Mouse (Mus musculus) lung, postnatal 36 days (tissue): Measurements from ENCODE around the gene Fcrl5.
"Not testable (repeated sequence)": the region's sequence is repeated elsewhere in the genome, so short reads cannot be mapped to it uniquely, and the experiment has no call there.

Experiments used
- DNase-seq: peaks from one replicate; pipeline ENCODE4 v3.0.0; 2022; ENCODE audit warnings: mixed read lengths

Fcrl5 gene

DNA sequence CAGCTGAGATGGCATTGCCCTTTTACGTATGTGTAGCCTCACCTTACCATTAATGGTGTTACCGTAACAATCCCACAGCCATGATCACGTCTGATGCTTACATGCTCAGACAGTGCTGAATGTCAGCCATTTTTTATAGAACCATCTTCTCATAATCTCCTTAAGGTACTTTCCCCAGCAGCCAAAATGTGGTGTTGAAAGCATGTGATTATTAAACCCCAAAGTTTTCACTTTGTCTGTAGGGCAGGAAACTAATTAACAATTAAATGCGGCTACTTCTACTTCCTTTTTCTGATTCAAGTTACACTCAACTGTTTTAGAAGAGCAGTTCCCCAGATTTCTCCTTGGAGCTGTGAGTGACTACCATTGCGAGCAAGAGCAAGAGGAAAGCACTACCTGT, at the start of gene Fcrl5:
Gene Fcrl5, plus strand, starts transcription at position 295 of the 400 bp plus-strand sequence.
- no peak for DNase-seq

DNA sequence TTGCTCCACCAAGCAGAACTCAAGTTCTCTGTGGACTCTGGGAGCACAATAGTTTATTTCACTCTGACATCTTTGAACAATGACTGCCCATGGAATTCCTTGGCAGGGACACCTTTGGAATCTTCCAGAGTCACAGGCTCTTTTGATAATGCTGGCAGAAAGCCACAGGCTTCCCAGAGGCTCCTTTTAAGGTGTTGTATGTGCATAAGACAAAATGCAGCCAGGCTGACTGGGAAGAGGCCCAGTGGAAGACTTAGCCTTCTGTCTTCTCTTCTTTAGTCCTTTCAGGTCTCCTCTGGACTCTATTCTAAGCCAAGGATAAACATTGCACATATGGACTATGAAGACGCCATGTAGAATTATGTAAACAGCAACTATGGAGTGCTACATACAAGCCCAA, 44.6 kb upstream of the Fcrl5 start:
- peak; percentile 4 for DNase-seq

DNA sequence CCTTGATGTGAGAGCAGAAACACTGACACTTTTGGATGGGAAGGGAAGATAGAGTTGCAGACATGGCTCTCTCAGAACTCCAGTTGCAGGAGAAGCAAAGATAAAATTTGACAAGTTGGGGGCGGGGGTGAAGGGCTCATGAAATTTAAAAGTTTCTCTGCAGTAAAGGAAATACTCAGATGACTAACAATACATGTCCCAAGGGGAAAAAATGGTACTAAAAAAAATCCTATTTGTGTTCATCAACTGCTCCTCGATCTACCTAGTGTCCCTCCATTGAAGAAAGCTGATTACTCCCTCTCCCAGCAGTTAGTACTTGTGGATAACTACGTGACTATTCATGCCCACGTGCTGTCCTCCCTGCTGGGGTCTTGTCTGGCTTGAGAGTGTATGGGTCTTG, 36.8 kb upstream of the Fcrl5 start:
- DNase-seq, result no peak

DNA sequence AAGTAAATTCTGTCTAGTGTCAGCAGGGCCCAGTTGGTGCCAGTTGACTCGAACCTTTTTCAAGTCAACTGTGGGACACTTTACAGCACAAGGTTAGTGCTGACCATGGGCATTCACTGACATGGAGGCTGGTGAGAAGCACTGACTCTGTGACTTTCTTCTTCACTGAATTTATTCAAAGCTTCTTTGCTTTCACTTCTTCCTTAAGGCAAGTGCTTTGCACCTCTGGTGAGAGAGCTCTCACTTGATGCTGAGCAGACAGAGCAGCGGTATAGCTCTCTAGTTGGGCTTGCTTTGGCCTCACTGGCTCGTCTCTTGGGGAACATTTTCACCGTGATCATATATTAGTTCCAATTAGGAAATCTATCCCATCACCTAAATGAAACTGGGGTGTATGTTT, 35.7 kb upstream of the Fcrl5 start:
- no peak for DNase-seq

DNA sequence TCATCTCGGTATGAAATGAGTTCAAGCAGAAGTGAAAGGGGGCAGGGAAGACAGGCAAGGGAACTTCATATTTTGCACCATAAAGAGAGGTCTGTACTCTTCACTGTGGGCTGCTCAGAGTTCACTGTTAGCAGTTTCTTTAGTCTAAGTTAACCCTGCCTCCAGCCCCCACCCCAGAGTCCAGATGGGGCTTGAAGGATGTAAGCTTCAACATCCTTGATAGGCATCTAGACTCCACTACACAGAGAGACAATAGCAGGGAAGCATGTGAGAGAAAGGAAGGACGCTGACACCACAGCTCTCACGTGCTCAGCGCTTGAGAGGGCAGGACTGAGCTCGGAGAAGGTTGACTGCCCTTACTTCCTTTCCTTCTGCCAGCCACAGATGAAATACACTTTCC, 34.3 kb upstream of the Fcrl5 start:
- peak; percentile 22 for DNase-seq

DNA sequence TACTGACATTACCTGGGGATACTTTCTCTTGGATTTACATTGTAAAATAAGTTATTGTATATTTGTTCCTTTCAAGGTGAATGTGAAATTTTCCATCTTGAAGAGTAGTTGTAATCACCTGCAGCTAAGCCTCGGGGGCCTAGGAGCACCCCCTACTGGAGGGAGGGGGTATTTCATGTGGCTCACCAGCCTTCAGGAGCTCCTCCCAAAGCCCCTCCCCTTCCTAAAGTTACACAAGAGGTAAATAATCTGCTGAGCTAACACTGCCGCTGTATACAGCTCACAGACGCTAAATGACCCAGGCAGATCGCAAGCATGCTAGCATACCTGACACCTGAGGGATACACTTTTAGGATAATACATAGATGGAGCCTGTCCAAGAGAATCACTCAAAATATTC, 27.4 kb upstream of the Fcrl5 start:
- DNase-seq, result peak; percentile 69

DNA sequence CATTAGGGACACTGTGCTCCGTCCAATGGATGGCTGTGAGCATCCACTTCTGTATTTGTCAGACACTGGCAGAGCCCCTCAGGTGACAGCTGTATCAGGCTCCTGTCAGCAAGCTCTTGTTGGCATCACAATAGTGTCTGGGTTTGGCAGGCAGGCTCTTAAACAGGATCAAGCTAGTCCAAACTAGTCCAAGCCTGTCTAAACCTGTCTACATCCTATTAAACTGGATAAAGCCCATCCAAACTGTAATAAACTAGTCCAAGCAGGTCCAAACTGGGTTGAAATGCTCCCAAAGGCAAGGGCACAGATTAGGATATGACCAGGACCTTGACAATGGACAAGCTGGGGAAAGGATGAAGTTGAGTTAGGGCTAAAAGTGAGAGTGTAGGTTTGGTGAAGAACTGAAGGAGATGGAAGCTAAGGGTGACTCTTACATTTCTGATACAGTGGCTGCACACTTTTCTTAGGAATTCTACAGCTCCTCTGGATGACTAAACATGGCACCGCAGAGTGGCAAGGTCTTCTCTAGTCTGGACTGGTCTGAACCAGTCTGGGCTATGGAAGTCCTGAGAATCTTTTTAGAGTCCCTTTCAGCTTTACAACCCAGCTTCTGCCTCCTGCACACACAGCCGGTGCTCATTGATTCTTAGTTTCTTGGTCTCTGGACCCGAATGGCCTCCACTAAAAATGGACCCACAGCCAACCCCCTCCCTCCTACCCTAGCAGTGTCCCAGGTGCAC, 26.2 kb upstream of the Fcrl5 start:
- DNase-seq, result no peak

DNA sequence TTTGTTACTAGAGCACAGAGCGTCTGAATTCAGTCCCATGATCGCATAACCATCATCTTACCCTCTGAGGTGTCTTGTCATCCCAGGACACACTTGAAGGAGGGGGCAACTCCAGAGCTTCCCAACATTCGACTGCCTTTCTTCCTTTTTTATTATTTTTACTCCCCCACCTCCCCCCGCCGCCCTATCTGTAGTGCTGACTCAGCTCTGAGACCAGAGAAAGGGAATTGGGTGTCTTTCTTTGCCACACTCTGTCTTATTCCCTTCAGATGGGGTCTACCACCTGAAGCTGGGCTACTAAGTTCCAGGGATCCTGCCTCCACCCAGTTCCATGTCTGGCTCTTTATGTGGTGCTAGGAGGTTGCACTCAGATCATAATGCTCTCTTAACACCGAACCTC, 25.0 kb upstream of the Fcrl5 start:
- no peak for DNase-seq

DNA sequence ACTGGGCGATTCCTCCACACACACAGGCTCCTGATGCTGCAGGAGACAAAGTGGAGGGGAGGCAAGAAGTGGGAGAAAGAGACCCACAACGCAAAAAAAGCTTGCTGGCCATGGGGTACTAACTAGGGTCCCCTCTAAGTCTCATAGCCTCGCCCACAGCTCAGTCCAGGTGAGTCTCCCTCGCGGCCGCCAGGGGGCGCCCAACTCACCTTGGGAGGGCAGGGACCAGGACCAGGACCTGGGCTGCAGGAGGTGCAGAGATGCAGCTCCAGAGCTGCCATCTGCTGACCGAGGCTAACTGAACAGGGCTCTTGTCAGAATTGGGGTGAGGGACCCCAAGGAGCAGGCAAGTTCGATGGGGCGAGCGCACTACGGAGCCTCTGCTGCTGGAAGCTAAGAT, 24.4 kb upstream of the Fcrl5 start:
- DNase-seq, result peak; percentile 30

DNA sequence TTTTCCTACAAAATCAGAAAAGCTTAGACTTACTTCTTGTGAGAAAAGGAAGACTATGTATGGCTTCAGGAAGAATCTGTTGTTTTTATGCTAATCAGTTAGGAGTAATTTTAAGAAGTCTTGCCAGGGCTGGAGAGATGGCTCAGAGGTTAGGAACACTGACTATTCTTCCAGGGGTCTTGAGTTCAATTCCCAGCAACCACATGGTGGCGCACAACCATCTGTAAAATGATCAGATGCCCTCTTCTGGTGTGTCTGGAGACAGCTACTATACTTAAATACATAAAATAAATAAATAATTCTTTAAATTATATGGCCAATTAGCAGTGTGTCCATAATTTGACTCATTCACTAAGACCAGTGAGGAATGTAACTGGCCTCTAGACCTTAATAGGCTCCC, 14.9 kb upstream of the Fcrl5 start:
- DNase-seq, result no peak

DNA sequence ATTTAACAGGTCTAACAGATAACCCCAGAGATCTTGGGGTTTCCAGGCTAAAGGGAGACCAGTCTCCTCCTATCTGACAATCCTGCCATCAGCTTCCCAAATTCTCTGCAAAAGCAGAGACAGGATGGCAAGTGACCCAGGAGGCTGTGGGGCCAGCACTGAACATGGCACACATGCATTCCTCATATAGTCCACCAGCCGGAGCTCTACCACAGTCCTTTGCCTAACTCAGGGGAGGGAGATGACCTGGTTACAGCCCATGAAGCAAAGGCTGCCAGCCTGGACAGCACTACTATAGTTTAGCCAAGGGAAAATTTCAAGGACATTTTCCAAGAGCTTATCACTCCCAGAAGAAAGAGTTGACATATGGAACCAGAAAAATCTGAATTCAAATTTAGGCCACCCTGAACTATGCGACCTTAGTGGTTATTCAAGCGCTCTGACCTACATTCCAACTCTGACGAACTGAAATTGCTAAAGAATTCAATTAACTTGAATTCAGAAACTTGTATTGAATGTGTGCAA, 13.1 kb upstream of the Fcrl5 start:
- no peak for DNase-seq

DNA sequence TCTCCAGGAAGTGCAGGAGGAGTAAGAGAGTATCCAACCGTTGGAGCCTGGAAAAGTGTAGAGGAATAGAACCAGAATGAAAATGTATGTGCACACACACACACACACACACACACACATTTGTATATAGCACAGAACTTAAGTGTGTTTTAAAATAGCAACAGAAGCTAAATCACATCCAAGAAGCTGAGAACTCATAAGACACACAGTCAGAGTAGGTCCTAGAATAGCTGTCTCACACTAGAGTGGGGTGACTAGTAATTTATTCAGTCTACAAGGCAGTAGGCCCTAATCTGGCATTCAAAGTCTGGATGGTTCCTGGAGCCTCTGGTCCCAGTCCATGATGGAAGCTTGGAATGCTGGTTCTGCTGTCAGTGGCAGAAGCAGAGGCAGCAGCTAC, 5.0 kb downstream of the Fcrl5 start:
- no peak for DNase-seq

DNA sequence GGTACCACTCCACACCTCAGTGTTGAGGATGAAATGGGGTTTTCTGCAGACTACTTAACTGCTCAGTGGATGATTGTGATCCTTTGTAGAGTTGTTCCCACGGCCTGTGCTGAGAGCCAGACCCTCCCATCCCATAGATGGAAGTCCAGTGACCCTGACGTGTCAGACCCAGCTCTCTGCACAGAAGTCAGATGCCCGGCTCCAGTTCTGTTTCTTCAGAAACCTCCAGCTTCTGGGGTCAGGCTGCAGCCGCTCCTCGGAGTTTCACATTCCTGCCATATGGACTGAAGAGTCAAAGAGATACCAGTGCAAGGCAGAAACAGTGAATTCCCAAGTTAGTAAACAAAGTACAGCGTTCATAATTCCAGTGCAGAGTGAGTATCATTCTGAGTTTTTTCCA, 8.4 kb downstream of the Fcrl5 start:
- DNase-seq, result no peak

DNA sequence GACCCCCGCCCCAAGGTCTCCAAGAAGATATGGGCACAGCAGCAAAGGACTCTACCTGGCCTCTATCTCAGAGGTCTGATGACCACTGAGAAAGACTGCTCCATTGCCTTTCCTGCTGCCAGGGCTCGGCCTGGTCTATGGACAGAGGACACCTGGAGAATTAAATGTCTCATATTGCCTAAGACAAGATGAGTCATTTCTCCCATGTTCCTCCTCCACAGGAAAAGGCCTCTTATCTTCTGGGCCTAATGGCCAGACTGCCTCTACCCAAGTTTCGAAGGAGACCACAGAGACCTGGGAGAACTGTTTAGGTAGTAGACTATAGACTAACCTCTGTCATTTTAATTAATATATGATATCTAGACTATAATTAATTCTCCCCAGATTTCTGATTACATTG, 29.9 kb downstream of the Fcrl5 start:
- DNase-seq, result no peak

DNA sequence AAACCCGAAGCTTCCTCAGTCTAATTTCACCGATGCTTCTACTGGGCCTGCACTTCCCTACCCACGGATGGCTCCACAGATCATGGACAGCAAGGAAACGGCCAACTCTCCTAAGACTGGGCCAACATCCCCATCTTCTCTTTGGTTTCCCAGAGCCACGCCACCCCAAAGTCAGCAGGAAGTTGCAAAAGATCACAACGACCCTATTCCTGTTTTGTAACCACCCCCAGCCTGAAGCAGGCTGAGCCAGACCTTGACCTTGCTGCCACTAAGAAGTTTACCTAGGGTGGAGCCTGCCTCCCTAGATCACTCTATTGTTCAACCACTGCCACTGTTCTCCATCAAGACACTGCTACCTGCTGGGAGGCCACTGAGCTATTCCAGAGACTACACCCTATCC, 31.4 kb downstream of the Fcrl5 start:
- no peak for DNase-seq

DNA sequence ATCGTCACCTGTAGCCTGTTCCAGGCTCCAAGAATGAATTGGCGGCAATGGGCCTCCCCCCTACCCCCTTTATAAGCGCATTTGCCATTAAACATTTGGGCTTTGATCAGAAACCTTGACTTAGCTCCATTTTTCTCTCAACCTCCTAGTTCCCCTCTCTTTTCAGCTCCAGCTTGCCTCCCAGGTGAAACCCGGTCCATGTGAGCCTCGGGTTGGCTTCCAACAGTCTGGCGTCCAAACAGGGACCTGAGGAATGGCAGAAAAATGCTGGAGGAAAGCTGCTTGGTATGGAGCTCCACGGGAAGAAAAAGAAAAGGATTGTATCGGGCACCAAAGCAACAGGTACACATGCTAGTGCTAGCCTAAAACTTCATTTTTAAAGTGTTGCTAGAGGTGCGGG, 31.8 kb downstream of the Fcrl5 start:
- no peak for DNase-seq

DNA sequence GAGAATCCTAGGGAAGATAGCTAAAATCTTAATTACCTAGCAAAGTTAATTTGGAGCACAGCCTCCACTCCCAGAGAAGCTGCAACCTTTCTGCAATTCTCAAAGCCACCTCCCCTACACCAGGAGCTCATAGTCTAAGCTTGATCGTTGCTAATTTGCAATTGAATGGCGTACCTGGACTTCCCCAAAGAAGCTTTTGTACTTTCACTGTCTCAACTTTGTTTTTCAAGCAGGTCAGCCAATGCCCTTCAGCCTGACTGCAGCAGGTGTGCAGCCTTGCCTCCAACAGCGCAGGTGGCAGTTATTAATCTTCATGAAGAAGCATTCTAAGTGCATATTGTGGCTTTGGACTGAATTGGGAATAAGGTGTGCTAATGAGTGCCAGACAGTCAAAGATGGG, 42.4 kb downstream of the Fcrl5 start:
- not testable (repeated sequence) for DNase-seq

DNA sequence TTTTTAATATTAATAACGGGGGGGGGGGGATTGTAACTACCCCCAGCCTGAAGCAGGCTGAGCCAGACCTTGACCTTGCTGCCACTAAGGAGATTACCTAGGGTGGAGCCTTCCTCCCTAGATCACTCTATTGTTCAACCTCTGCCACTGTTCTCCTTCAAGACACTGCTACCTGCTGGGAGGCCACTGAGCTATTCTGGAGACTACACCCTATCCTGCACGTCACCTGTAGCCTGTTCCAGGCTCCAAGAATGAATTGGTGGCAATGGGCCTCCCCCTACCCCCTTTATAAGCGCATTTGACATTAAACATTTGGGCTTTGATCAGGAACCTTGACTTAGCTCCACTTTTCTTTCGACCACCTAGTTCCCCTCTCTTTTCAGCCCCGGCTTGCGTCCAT, 43.0 kb downstream of the Fcrl5 start:
- DNase-seq, result not testable (repeated sequence)

DNA sequence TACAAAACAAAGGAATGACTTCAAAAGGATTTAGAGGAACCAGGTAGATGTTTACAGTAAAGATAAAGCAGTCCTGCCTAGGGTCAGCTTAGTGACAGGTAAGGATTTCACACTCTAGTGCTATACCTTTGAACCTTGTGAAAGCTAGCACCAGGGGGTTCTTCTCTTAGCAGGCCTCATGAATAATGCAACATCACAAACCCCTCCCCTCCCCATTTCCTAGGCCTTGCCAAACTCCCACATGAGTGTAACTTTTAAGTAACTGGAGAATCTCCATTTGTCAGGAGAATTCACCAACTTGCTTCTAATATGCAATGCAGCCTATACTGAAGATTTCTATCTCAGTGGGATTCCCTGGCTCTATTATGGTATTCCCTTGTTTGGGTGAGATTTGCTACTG, 43.7 kb downstream of the Fcrl5 start:
- not testable (repeated sequence) for DNase-seq

DNA sequence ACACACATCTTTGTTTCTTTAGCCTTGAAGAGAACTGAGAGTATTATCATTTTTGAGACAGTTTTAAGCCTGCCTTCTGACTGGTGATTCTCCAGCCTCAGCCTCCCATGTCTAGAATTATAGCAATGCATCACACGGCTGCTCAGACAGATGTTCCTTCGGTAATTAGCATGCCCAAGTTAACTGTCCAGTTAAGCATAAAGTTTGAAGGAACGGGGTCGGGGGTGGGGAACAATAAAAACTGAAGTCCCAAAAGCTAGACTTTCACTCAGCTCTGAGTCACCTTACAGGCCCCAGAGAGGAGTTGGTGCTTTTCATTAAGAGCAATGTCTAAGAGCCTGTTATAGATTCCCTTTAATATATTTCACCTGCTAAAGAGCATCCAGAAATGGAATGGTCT, 51.8 kb downstream of the Fcrl5 start:
- DNase-seq, result no peak

DNA sequence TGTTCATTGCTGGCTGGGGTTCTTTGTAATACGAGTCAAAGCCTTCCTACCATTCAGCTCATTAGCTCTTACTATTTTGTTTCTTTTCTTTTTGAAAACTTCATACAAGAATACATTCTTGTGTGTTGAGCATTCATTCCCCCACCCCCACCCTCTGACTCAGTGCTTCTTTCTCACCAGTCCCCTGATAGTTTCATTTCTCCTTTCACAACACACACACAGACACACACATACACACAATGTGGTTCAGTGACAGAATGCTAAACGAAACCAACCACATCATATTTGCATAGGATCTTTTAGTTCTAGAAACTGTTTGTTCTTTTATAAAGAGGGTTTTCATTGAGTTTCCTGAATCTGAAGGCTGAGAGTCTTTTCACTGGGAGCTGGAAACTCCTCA, 52.3 kb downstream of the Fcrl5 start:
- DNase-seq, result no peak

DNA sequence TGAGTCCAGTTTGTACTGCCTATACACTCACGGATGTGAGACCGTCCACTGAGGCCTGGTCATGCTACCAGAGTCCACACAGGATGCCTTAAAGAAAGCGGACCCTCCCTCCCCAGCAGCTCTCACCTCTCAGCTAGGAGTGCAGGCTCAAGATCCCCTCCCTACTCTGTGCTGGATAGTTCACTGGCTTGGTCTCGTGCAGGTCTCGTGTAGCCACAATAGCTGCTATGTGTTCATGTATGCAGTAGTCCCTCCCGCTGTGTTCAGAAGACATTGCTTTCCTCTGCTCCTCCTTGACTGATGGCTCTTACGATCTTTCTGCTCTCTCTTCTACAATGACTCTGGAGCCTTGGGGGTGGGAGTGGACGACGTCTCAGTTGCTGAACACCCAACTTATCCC, 62.7 kb downstream of the Fcrl5 start:
- DNase-seq, result no peak

DNA sequence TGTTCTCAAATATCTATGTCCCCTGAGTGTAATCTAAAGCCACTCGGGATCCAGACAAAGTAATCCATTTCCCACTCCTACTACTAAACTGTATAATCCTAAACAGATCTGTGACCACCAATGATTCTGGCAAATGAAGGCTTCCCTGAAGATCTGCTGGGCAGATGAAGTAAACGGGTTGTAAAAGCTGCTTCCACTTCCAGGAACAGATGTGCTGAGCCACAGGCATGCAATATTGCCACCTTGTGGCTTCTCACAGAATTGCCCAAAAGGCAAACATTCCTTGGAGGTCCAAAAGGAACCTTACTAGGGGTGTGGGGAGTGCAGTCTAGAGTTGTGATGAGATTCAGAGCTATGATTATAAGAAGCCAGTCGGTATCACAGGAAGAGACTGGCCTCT, 63.5 kb downstream of the Fcrl5 start:
- DNase-seq, result peak; percentile 85

DNA sequence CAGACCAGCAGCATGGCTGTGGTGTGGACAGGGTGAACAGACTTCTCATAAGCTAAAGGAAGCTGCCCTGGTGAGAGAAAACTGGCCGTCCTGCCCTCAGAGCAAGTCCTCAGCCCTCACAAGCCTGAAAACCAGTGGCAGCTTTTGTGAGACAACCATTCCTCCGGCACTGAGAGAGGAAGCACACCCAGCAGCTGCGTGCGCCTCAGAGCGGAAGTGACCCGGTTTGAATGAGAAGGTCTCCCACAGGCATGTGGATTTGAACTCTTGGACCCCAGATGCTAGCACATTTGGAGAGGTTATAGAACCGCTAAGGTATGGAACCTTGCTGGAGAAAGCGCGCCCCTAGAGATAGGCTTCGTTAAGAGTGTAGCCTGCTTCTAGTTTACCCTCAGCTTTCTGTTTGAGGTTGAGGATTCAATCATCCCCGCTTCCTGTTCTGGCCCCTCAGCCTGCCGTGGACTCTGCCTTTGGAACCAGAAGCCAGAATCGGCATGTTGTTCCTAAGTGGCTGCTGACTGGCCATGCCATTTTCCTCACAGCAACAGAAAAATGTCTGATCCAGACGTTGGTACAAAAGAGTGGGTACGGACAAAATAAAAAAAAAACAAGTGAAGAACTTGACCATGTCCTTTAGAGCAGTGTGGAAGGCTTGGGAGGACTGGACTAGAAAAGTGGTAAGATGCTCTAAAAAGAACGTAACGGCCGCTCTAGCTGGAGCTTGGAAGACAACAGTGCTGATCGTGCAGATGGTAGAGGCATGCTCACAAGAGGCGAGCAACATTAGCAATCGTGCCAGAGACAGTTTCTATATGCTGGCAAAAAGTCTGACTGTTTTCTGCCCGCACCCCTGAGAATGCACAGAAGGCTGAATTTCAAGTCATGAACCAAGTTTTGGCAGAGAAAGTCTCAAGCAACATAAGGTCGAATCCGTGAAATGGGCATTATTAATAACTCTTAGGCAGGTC, 64.8 kb downstream of the Fcrl5 start:
- DNase-seq, result peak; percentile 41
